Mouse (Mus musculus) forebrain, embryonic 12.5 days (tissue): ENCODE data around the gene Rbm20. TPM values are rescaled to one million over a fixed set of nuclear protein-coding genes. Genes with fewer than 3 reads are reported as not detected.
"Not testable (repeated sequence)": the region's sequence is repeated elsewhere in the genome, so short reads cannot be mapped to it uniquely, and the experiment has no call there.

Source experiments
- ATAC-seq: fragments of 200-750 bp; cut with Nextera tagmentation; 2 replicates; pipeline ENCODE4 v1.8.0; 2017; ENCODE audit warnings: moderate TSS enrichment; ENCODE audit not compliant: low FRiP score
- H3K27ac ChIP-seq: fragments of 300-500 bp; sonication (generic); 2 replicates; pipeline ENCODE4 v1.5.1; 2016; ENCODE audit warnings: mild to moderate bottlenecking
- H3K27me3 ChIP-seq: fragments of 300-500 bp; sonication (generic); 2 replicates; pipeline ENCODE4 v1.6.1; 2016; ENCODE audit warnings: mild to moderate bottlenecking
- H3K36me3 ChIP-seq: fragments of 300-500 bp; sonication (generic); replicated peaks from 2 replicates; pipeline ENCODE4 v1.6.1; 2016; ENCODE audit warnings: mild to moderate bottlenecking
- H3K4me1 ChIP-seq: fragments of 300-500 bp; sonication (generic); 2 replicates; pipeline ENCODE4 v1.6.1; 2016
- H3K4me2 ChIP-seq: fragments of 300-500 bp; sonication (generic); 2 replicates; pipeline ENCODE4 v1.6.1; 2016; ENCODE audit warnings: mild to moderate bottlenecking, moderate library complexity
- H3K4me3 ChIP-seq: fragments of 300-500 bp; sonication (generic); replicated peaks from 2 replicates; pipeline ENCODE4 v1.5.1; 2016; ENCODE audit warnings: mild to moderate bottlenecking
- H3K9ac ChIP-seq: fragments of 300-500 bp; sonication (generic); 2 replicates; pipeline ENCODE4 v1.6.1; 2016; ENCODE audit warnings: mild to moderate bottlenecking
- H3K9me3 ChIP-seq: fragments of 300-500 bp; sonication (generic); 2 replicates; pipeline ENCODE4 v1.6.1; 2016
- WGBS: fragments of 180-500 bp; shearing (Covaris S2); methylation state at CpG from one replicate; pipeline ENCODE4 v1.1.7; 2016; 5-methylcytosine and 5-hydroxymethylcytosine counted together
- polyA plus RNA-seq: library from polyadenylated mRNA; unstranded; fragments of >200 nt; fragmentation: Nextera tagmentation; extraction: Ambion mirVana; gene quantifications from 2 replicates; pipeline ENCODE4 v1.2.1, GENCODE M21; 2016

The Rbm20 gene
- polyA plus RNA-seq, 1 experiment from 2014 or later, result 7.2 TPM

- Histone ChIP-seq H3K4me1 (peaks cover 17% of the 10 kb centered on the region), H3K9ac (no peak overlapping the region), H3K27ac (no peak overlapping the region), H3K4me3 (peak overlapping the region; percentile 98), H3K4me2 (peak overlapping the region; percentile 68), H3K9me3 (no peaks in the 10 kb centered on the region), H3K27me3 (peaks cover 7% of the 10 kb centered on the region; the same call in 1 of the 2 replicates), H3K36me3 (peaks cover 9% of the 10 kb centered on the region)
- 73% methylated on average over 7 of the region's 7 CpGs for WGBS
- no peak for ATAC-seq
Observed at GRCm38 (mm10) chr19:53904833-53905480, 227.9 kb downstream of the Rbm20 start.

- Histone ChIP-seq H3K4me1 (peaks cover 17% of the 10 kb centered on the region), H3K36me3 (peaks cover 11% of the 10 kb centered on the region), H3K4me2 (no peak overlapping the region), H3K9me3 (no peaks in the 10 kb centered on the region), H3K9ac (no peak overlapping the region), H3K27ac (no peak overlapping the region), H3K27me3 (0 out of 2 replicates have a peak, but pooled peaks cover 5% of the 10 kb centered on the region), H3K4me3 (no peak overlapping the region)
- ATAC-seq, result no peak
- WGBS, result 75% methylated on average over 6 of the region's 6 CpGs
Observed at GRCm38 (mm10) chr19:53906033-53906702, 229.1 kb downstream of the Rbm20 start.

GRCm38 (mm10) chr19:53906703-53907070 lies 229.6 kb downstream of the Rbm20 start:
- H3K4me1 ChIP-seq, result peaks cover 17% of the 10 kb centered on the region
- H3K9me3 ChIP-seq, ATAC-seq, H3K27me3 ChIP-seq, H3K9ac ChIP-seq, H3K27ac ChIP-seq, H3K4me3 ChIP-seq, H3K4me2 ChIP-seq: not testable (repeated sequence)
- peaks cover 14% of the 10 kb centered on the region for H3K36me3 ChIP-seq

- Histone ChIP-seq H3K9me3 (no peaks in the 10 kb centered on the region), H3K27ac (no peak overlapping the region), H3K36me3 (peaks cover 72% of the 10 kb centered on the region), H3K9ac (no peak overlapping the region), H3K4me3 (no peak overlapping the region), H3K4me2 (no peak overlapping the region), H3K4me1 (no peaks in the 10 kb centered on the region), H3K27me3 (no peaks in the 10 kb centered on the region)
- 98% methylated on average over 4 of the region's 4 CpGs for WGBS
- no peak for ATAC-seq
Observed at GRCm38 (mm10) chr19:53914950-53915349, 237.8 kb downstream of the Rbm20 start.

Other genes starting within 250 kb of the Rbm20 start
- 2.8 and 3.0 TPM in 2 replicates for gene Dusp5, start 148.2 kb upstream of the Rbm20 start, polyA plus RNA-seq
- 419 and 449 TPM in 2 replicates for gene Nutf2-ps1, start 88.2 kb upstream of the Rbm20 start, polyA plus RNA-seq
- gene Smc3, start 76.9 kb upstream of the Rbm20 start, polyA plus RNA-seq, result 91.8 and 95.1 TPM in 2 replicates
- gene Pdcd4, start 214.9 kb downstream of the Rbm20 start, polyA plus RNA-seq, result 110 and 111 TPM in 2 replicates